Mouse (Mus musculus): ENCODE measurements at regions not wholly inside any gene's neighbourhood (a gene's known extent, or its start where the extent isn't known, plus 50 kb on each side); places are given as distances from the start of the nearest gene placed in this dataset.
"Not testable (repeated sequence)": the region's sequence is repeated elsewhere in the genome, so short reads cannot be mapped to it uniquely, and the experiment has no call there.

DNA sequence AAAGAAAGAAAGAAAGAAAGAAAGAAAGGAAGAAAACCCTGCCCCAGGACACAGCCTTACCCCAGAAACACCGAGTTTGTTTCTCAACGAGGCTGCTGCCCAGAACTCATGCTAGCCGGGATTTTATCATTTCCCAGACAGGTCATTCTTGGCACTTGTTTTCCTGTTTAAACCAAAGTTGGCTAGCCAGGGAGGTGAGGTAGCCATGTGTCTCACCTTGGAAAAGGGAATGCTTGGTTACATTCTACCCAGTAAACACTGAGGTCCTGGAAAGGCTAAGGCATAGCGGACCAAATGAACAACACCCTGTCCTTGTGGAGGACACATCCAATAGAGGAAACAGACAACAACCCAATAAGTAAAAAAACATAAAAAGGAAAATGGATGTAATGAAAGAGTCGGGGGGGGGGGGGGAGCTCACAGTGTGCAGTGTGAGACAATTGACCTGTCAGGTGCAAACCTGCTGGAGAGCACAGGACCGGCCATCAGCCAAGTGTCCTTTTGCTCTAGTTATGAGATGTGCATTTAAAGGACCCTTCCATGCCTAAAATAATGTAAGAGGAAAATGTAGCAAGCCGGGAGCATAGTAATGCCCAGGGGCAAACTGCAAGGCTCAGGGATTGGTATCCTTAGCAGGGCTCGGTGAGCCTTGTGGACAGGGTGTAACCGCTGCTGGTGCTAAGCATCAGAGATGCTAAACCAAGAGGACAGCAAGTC is 78.2 kb upstream of the Fzd7 start:
- no peak for DNase-seq (ENCODE audit: low read depth, low spot score)

DNA sequence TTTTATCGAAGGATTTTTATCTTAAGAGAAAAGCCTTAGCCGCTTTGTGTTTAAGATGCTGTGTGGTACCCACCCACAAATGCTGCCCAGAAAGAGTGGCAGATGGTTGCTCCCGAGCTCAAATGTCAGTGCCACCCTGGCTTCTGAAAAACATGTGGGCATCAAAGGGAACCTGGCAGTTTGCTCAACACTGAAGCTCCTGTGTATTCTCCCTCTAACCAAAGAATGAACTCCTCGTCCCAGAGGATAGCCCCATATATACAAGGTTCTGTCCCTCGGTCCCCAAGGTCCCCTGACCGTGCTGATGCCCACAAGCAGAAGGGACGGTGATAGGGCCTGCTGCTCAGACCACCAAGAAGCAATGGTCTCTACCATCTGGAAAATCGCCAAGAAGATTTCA is 76.9 kb upstream of the Fzd7 start:
- no peak for DNase-seq (ENCODE audit: low read depth, low spot score)

DNA sequence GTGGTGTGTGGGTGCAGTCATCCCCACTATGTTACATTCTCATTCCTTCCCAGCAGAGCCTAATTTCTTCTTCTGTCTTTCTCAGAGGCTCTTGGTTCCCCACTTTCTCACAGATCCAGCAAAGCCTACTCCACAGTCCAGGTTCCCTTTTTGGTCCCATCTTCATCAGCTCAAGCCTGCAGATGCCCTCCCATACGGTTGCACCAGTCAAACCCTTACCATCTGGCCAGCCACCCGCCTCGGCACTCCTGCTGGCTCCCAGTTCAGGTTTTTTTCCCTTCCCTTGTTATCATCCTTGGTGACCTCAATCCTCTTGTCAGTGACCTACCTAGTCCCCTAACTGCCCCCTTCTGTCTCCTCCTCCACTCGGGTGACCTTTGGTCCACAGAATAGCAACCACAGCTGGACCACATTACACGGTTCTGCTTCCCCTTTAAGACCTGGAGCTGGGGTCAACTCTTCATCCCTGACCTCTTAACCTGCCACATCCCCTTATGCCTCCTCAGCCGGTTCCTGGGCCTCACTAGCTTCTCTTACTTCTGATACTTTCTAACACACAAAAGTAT is 75.4 kb upstream of the Fzd7 start:
- DNase-seq (ENCODE audit: low read depth, low spot score), result no peak

DNA sequence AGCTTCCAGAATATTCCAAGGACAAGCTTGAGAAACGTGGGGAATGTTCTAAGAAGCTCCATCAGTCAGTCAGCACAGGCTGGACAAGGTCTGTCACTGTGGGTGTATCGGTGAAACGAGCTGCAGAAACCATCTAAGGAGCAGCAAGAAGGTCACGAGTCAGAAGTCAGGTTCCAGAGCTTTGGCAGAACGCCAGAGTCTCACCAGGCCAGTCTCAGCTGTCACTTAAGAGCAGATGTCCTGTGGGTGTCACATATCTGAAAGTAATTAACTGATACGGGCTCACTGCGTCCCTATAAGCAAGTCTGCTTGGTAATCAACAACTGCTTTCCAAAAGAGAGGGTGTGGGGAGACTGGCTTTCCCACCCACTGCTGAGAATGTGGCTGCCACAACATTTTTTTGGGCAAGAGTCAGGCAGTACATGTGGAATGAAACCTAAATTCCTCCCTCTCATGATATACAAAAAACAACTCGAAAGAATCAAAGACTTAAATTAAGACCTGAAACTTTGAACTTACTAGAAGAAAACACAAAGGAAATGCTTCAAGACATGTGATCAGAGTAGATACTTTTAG is 72.6 kb upstream of the Fzd7 start:
- DNase-seq (ENCODE audit: low read depth, low spot score), result no peak

DNA sequence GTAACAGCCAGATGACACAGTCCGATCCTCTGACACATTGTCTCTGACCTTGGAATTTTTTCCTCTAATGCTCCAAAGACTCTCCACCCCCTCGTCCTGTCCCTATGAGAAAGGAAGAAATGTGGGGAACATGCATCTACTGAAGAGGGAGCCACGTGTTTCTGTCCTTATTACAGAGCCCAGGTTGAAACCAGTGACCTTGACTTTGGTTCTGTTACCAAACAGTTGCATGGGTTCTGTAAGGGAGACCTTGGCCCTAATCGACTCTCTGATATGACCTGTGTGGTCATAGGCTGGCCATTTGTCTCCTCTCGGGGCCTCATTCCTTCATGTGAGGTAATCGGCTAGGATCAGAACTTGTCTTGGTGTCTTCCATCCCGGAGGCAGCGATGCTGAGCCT is 69.0 kb upstream of the Fzd7 start:
- no peak for DNase-seq (ENCODE audit: low read depth, low spot score)

DNA sequence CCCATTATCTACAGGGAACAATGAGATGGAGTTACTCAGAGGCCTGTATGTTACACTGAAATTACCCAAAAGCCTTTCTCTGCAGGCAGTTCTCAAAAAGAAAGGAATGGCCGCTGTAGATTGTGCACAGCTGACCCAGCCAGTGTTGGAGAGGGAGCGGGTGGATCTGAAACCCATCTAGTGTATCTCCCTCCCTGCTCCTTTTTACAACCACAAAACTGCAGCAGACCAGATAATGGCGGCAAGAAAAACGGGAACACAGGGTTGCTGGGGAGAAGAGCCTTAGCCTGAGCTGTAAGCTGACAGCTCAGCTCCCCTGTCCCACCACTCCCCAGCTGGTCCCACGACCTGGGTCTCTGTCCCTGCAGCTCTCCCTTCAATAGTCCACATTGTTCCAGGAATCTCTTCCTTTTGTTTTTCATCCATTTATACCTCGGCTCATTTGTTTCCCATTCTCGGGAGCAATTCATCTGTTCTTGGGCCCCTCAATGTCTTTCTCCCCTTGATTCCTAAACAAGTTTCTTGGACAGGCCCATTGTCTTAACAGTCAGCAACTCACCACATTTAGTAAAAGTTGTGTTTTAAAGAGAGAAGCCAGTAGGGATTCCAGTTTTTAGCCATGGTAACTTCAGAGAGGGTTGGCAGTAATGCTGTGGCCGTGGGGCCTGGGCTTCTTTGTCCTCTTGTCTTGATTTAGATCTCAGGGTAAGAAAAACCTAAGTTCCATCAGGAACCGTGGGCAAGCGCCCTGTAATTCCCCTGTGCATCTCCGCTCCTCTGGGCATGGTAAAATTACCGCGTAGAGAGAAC is 67.6 kb upstream of the Fzd7 start:
- no peak for DNase-seq (ENCODE audit: low read depth, low spot score)

DNA sequence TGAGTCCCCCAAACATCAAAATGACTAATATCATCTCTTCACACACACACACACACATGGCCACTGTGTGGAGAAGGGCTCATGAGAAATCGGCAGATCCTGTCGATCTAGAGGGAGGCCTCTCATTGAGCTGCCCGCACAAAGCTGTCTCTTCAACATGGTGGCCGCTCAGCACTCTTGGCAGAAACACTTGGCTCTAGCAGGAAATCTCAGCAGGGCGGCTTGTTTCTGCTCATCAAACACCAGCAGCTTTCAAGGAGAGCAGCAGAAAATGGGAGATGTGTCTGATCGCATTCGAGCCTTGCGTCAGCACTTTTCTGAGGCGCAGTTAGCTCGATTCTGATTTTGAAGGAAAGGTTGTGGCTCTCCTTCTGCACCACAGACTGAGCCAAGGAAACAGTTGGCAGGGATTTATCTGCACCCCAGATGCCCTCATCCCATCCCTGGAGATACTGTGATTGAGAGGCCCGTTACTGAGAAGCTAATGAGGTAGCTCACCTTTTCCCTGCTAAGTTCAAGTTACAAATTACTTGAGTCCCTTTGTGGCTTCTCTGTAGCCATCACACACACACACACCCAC is 66.4 kb upstream of the Fzd7 start:
- no peak for DNase-seq (ENCODE audit: low read depth, low spot score)

DNA sequence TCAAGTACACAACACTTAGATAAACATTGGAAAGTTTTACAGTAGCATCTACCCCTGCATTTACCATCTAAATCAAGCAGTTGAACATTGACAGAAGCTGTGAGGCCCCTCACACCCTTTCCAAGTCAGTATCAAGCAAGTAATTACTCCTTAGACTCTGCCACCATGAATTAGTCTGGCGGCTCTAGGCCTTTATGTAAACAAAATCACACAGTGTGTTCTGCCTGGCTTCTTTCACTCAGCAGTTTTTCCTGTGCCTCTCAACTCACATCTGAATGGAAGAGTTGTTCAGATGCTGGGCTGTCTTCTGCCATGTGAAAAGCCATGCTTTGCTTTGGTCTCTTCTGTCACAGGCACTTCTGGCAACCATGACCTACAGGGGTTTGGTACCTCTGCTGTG is 64.9 kb upstream of the Fzd7 start:
- DNase-seq (ENCODE audit: low read depth, low spot score), result no peak

DNA sequence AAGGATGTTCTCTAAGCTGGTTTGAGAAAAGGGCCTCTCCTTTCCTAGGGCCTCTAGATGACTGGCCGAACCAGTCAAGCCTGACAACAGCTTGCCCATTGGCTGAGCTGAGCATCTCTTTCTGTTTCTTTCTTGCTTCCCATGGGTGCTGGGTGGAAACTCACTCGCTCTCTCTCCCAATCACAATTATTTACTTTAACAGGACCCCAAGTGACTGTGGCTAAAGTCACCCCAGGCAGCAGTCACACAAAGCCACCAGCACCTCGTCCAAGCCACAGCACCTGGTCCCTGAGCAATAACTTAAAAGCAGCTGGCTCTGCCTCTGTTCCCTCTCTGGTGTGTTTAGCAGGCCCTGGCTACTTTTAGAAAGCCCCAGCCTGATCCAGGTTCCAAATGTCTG is 64.3 kb upstream of the Fzd7 start:
- DNase-seq (ENCODE audit: low read depth, low spot score), result no peak

DNA sequence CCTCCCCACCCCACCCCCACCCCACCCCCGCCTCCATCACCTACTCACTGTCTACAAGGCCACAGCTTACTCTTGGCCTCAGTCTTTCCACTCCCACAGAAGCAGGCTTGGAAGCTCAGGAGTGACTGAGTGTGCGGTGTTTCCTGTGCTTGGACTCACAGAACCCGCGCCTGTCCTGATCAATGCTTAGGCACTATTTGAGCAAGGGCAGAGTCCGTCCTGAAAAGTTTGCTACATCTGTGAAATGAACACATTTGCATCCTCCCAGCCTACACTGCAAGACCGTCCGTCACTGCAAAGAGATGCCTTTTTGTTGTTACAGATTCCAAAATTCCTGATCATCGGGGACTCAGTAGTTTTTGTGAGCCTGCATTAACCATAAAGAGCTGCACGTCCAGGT is 63.5 kb upstream of the Fzd7 start:
- no peak for DNase-seq (ENCODE audit: low read depth, low spot score)

DNA sequence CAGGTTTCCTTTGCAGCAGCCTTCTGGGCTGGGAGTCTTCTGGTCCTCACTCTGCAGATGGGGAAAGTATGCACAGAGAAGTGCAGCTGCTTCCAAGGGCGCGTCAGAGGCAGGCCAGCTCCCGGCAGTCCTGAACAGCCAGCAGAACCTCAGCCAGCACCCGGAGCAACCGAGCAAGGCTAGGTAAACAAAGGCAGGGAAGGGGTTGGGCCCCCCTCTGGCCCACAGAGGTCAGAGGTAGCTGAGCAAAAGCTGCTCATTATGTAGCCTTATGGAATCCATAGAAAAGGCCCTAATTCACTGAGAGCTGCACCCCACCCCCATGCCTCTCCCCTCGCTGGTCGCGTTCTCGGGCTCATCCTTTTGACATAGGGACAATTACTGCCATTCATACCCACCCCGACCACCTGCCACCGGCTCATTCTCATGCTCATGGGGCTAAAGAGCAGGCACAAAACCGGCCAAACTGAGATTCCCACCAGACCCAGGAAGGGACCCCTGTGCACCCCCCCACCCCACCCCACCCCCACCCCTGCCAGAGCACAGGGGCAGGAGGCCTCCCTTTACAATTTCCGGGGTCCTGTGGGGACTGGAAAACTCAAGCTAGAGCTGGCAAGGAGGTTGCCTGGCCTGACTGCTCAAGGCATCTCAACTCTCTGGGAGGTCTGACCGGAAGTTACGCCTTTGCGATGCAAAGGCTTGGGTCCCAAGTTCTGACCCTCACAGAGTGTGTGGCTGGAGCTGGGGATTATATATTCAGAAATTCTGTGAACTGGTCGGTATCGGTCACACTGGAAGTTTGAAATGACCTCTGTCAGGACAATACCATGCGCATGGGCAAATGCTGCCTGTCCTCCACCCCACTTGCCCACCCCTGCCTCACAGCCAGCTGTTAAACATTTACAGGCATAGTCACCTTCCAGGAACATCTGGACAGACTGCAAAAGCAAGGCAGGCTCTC is 59.0 kb upstream of the Fzd7 start:
- peak; percentile 37 for DNase-seq (ENCODE audit: low read depth, low spot score)

DNA sequence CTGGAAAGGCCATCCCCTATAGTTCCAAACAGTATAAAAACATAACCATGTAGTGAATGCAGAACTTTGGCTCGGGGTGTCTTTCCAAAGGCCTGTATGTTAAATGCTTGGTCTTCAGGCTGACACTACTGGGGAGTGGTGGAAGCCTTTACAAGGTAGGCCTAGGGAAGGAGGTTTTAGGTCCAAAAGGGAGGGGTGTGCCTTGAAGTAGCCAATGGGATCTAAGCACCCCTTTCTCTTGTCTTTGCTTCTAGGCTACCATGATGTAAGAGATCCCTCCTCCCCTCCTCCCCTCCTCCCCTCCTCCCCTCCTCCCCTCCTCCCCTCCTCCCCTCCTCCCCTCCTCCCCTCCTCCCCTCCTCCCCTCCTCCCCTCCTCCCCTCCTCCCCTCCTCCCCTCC is 56.5 kb upstream of the Fzd7 start:
- DNase-seq (ENCODE audit: low read depth, low spot score), result not testable (repeated sequence)

DNA sequence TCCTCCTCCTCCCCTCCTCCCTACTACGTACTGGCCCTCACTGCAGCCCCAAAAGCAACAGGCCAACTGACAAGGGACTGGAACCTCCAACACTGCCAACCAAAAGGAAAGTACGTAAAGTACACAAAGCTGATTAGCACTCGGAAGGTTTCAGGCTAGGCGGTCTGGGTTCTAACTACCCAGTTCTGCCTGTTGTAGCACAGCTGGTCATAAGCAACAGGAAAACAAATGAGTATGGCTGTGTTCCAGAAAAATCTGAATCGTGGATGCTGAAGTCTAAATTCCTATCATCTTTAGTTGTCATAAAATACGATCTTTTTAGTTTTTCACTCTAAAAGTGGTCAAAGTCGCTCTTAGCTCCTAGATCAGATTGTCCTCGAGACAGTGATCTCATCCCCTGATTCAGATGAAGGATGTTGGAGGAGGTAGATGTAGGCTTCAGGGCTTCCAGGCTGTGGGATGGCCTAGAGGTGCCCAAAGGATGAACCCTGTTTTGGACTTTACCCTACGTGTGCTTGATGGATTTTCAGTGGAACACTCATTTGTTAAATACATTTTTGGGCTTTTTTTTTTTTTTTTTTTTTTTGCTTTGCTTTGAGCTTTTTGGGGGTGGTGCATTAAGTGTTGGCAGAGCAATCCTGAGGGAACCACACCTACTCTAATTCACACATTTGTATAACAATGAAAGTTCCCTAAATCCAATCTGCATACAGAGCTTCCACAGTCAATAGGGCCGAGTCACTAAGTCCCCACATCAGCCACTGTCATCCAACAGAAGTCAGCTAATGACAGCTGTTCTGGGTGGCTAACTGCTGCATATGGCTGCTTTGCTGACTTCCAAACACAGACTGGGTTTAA is 55.6 kb upstream of the Fzd7 start:
- DNase-seq (ENCODE audit: low read depth, low spot score), result no peak

DNA sequence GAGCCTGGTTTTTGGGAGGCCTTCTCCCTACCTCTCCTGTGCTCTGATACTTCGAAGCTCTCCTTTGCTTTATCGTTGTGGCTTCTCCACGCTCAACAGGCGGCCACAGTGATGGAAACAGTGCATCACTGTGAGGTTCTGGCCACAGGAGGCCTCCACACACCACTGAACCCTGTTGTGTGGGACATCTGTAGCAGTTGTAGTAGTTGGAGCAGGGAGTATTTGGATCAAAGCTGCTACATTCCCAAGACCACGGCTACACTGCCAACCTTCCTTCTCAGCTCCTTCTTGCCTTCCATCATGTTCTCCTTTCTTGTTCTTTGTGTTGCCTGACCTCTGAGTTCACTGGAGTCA is 55.0 kb upstream of the Fzd7 start:
- DNase-seq (ENCODE audit: low read depth, low spot score), result no peak

DNA sequence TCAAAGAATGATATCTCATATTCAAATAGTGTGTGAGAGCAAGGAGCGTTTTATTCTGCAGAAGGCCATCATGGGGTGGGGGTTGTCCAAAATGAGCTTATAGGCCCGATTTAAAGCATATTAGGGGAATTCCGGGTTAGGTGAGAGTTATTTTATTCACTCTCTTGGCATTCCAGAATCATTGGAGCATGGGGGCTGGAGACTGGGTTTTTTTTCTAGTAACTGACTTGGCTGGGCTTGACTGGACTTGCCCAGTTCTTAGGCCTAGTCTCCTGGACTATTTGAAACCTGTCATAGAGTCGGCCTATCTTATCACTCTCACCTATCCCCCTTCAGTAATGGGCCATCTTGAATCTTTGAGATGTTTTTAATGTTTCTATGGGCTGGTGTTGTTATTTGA is 52.9 kb upstream of the Fzd7 start:
- DNase-seq (ENCODE audit: low read depth, low spot score), result no peak

DNA sequence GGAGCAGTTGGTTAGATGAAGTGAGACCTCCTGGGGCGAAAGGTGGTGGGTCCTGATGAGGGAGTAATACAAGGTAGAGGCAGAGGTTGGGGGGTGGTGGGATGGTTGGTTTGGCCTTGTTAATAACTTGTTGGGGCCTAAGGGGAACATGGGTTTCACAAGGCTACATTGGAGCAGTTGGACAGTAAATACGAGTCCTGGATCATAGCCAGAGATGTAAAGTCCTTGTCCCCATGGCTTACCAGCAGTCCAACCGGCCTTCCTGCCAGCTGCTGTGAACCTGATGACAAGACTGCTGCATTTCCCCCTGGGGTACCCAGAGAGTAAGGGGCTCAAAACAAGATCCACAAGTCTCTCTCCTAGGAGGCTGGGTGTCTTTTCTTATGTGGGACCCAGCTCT is 52.0 kb upstream of the Fzd7 start:
- no peak for DNase-seq (ENCODE audit: low read depth, low spot score)

DNA sequence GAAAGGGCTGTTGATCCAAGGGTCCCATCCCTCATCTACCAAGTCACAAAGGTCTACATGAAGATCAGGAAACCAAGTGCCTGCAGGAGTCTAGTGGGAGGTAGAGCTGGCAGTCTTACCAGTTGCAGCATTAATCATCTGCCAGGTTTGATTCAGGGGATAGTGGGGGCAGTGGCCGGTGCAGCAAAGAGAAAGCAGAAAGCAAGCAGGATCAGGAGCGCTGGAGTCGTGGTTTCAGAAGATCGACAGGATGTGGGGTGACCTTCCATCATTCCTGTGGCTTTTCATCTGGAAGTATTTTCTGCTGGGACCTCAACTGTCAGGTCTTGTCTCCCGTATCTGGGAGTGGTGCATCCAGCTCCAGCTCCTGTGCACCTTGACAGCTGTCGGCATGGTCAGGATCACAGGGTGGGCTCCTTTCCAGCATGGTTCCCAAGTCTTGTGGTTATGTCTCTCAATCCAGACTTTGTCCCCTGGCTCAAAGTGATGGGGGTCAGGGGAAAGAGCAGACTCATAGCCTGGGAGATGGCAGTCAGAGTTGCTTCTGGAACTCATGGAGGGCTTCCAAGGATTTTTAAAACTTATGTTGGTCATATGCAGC is 51.2 kb upstream of the Fzd7 start:
- no peak for DNase-seq (ENCODE audit: low read depth, low spot score)
